Mouse (Mus musculus) thymus, adult 2 months (tissue): ENCODE data around the gene Rpgrip1.

Experiments used
- CTCF ChIP-seq: fragments of 200-500 bp; IDR thresholded peaks from 2 replicates; pipeline ENCODE4 v1.5.1; 2012; ENCODE audit warnings: mild to moderate bottlenecking, control low read depth, low read length, moderate library complexity, borderline replicate concordance; ENCODE audit not compliant: control insufficient read depth, poor library complexity, insufficient read depth; ENCODE audit errors: extremely low read depth
- POLR2A ChIP-seq: fragments of 200-500 bp; IDR thresholded peaks from 2 replicates; pipeline ENCODE4 v1.6.1; 2012; ENCODE audit warnings: mild to moderate bottlenecking, low read length, control low read depth, moderate library complexity; ENCODE audit not compliant: control insufficient read depth, poor library complexity, insufficient read depth; ENCODE audit errors: extremely low read depth

DNA sequence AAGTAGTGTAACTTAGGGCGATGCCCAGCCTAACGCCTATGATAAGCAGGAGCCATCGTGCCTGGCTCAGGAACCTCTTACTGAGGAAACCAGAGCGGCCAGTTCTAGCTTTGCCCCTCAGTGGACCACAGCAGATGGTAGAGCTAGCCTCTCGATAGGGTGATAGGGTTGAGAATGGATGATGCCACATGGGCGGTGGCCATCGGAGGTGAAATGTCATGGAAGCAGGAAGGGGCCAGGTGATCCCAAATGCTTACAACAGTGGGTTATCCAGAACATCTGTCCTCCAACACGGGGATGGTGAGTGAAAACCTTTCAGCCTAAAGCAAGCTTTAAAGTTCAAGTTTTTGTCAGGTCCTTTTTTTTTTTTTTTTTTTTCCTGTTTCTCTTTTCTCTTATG is 48.7 kb upstream of the Rpgrip1 start:
- no peak for TF ChIP-seq CTCF
- no peak for TF ChIP-seq POLR2A
